Mouse (Mus musculus) heart, postnatal 4 days (tissue): Measurements from ENCODE around the gene Tmem129. TPM values are rescaled to one million over a fixed set of nuclear protein-coding genes. Genes with fewer than 3 reads are reported as not detected.

Source experiments
- DNase-seq: peaks from one replicate; pipeline ENCODE4 v3.0.0; 2021
- total RNA-seq, 2 experiments: library from RNA; stranded (reverse); gene quantifications; 2 replicates each; pipeline ENCODE4 v1.2.3; 2021

The Tmem129 gene
- total RNA-seq: 10 to 100 TPM; 16.0 to 19.2 TPM

DNA sequence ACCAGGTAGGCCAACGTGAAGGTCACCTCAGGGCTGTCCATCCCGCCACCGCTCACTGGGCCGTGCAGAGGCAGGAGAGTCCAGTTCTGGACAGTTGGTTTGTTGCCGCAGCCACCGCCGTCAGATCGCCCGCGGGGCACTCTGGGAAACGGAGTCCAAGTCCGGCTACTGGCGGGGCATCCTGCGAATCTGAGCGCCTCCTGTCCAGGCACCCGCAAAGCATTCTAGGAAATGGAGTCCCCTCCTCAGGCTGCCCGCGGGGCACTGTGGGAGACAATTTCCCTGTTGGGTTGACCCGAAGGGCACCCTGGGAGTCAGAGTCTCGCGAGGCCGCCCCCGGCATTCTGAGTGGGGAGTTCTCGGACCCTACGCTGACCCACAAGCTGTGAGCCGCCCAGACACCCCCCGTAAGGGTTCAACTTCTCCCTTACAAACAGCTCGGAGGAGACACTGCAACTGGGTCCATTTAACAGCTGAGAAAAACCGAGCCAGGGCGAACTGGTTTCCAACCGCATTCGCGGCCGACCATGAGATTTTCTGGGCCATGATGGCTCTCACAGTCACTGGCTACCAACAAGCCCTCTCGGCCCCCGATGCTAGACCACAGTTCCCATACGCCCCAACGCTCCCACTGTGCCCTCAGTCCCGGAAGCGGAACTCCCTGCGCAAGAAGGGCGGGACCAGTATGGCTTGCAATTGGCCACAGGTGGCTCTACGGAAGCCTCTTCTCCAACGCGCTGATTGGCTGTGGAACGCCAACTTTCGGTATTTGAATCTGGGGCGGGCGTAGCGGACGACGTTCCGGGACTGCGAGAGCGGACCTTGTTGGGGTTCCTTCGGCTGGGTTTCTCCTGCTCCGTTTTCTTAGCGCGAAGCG is at the start of gene Tmem129, which contains the start of gene Tacc3:
Gene Tmem129 (minus strand): TSS at position 630 of the 877 bp plus-strand sequence.
Gene Tacc3 (plus strand): TSS at position 342 of the 877 bp plus-strand sequence.
- DNase-seq: peak; percentile 97

DNA sequence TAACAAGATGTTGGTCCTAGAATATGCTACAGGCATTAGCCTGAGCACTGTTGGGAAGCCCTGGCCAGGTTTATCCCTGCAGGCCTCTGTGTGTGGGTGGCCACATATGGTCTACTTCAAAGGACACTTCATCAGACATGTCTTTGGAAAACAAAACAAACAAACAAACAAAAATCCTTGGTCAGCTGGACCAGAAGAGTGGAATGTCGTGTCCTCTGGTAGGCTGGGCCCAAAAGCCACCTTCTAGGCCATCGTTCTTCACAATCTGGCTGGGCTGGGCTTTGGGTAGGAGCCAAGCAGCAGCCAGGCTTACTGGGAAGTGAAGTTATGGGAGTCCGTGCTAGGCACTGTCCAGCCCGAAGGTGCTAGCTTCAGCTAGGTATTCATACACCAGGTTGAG is 48.9 kb upstream of the Tmem129 start:
- no peak for DNase-seq

DNA sequence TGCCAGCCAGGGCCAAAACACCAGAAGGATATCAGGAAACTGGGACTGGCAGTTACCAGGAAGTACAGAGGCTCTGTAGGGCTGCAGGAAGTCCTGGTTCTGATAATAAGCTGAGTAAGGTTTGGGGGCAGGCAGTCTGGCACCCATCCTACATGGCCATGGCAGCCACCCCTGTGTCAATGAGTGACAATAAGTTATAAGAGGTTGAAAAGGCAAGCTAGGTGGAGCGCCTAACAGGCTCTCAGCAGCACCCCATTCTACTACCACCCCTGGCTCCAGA is 48.1 kb upstream of the Tmem129 start:
- DNase-seq: no peak

DNA sequence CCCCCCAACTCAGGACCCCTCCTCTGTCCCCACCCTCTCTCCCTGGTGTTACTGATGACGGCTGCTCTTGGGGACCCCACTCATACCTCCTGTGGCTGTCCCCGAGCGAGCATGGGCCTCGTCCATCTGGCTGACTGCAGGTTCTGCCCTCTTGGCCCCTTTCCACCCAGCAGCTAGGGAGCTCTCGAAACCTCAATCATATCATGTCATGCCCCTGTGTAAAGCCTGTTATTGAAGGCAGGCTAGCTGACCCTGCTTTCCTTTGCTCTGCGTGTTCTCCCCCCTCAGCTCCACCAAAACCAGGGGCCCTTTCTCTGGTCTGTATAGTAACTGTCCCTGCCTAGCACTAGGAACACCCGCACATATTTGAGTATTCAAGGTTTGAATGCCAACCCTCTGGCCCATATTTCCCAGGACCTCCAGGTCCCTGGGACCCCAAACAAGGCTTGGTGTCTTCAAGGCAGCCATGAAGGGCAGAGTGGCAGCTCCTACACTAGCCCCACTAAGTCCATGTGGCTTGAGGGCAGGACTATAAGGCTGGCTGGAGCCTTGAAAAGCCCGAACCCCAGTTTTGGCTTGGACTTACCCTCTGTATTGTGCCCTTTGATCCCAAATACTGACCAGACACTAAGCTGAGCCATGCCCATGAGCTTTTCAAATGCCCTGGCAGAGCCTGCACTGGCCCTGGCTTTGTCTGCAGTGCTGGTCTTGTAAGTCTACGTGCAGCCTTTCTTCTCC is 47.6 kb upstream of the Tmem129 start:
- peak; percentile 40 for DNase-seq

DNA sequence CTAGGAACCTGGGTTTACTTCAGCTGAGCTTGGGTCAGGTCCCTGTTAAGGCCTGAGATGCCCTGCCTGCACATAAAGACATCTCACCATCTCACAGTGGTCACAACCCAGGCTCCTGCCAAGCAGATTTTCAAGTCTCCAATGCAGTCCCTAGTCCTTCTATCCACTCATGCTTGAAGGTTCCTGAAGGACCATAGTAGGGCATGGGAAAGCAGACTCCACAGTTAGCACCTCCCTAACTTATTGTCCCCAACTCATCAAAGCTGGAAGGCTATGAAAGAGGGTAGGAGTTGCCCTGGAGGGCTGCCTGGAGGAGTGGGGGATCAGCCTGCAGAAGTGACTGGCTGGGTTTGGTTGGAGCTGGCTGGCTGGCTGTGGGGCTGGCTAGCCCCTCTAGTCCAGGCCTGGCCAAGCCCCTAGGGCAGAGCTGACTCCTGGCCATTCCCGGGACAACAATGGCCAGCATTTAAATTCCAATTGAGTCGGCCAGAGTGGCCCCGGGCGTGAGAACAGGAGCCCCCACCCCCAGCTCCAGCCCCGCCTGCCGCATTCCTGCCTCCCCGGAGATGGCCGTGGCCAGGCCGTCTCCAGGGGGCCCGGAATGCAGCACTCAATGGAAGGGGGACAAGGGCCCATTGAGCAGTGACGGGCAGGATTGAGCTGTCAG is 46.9 kb upstream of the Tmem129 start:
- no peak for DNase-seq

DNA sequence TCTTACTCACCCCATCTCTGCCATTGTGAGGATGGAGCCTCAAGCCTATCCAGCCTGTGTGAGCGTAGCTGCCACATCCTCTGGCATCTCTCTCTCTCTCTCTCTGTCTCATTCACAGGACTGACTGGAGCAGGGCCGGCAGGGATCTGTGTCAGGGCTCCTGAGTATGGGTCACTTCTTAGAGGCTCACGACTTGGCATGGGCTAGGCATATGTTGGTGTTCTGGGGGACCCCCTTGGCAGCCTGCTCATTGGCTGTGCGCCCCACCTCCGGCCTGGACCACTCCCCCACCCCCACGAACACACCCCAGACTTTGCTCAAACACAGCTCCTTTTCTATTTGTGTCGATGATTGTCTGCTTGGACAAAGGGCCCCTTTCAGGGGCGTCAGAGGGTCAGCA is 45.8 kb upstream of the Tmem129 start:
- no peak for DNase-seq

DNA sequence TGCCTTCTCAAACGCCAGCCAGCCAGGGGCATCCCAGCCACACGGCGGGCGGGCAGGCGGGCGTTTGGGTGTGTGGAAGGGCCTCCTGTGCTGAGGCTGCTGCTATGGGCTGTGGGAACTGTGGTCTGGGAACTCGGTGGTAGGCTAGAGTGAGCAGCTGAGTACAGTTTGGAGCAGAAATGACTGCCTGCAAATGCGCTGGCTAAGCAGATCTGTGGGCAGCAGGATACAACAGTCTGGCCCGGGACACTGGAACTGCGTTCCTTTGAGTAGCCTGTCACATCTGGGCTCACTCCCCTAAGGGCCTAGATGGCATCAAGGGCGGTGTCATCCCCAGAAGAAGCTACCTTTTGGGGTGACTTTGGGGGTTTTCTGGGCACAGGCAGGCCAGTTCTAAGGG is 43.6 kb upstream of the Tmem129 start:
- DNase-seq: no peak

DNA sequence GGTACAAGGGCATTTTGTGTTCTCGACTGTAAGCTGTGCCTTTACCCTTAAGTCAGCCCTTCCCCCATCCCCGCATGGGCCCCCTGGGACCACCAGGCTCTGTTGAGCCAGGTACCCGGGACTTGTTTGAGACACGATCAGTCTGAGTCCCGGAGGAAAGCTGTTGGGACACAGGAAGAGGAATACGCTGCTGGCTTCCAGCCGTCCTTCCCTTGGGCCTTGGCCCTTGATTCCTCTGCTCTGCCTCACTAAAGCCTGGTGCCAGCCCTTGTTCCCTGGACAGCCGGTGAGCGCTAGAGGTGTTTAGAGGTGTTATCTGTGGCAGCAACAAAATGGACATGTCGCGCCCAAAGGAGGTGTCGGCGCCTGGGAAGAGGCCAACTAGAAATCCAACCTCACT is 41.8 kb upstream of the Tmem129 start:
- peak; percentile 34 for DNase-seq

DNA sequence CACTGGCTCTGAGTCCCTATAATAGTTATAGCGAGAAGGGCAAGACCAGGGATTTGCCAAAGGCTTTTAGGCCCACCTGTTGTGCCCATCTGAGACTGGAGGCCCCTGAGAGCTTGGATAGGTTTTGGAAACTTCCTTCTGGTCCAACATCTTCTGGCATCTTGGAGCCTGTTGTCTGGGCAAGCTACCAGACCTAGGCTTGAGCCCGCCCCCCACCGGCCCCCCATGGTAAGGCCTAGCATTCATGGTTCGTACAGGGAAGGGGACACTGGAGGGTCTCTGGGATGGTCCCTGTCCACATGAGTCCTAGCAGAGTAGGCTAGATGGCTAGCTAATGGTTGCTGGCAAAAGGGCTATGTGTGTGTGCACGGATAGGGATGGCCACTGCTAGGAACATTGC is 40.5 kb upstream of the Tmem129 start:
- DNase-seq: no peak

DNA sequence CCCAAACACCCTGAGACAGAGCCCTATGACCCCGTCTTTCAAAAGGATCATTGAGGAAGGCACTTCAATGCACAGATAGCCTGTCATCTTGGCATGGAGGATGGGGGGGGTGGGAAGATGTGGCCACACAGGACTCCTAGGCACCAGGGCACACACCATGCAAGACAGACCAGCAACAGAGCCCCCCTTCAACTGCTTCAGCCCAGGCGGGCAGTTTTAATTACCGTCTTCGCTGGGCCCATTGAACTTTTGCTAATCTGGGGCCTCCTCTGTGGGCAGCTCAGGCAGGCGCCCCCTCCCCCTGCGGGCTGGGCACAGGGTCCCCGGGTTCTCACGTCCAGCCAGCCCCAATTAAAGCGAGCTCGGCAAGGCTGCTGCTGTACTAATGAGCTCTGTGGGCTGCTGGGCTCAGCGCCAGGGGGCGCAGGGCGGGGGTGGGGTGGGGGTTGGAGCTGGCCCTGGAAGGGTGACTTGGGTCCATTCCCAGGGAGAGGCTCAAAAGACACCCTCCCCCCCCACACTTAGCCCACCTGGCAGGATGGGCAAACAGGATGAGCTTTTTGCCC is 39.8 kb upstream of the Tmem129 start:
- DNase-seq: no peak

DNA sequence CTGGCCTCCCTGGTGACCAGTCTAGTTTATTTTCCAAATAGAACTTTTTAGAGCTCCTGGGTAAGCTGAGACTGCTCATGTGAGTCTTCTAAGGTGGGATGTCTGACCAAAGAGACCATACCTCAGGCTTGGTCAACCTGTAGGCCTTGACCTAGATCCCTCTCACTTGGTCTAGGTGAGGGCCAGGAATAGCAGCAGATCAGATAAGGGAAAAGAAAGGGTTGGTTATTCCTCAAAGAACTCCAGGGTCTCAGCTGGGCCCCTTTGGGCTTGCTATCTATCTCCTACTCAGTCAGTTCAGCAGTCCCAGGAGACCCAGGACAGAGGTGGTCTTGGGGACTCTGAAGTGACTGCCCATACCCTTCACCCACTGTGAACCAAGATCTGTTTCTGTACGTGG is 39.3 kb upstream of the Tmem129 start:
- DNase-seq: no peak

DNA sequence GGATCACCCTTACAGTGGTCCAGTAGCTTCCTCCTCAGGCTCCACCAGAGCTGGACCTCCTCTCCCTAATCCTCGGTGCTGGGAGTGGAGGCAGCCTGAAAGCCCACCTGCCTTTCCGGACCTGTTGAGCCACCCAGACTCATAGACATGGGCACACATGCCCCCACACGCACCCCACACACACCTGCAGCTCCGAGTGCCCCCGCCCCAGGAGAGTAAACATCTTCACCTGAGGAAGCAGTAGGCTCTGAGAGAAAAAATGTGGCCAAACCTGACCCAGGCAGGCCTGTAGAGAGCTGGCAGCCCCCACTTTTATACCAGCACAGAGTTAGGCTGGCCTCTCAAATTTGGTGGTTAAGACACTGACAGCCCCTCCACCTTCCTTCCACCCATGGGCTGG is 38.2 kb upstream of the Tmem129 start:
- DNase-seq: no peak

DNA sequence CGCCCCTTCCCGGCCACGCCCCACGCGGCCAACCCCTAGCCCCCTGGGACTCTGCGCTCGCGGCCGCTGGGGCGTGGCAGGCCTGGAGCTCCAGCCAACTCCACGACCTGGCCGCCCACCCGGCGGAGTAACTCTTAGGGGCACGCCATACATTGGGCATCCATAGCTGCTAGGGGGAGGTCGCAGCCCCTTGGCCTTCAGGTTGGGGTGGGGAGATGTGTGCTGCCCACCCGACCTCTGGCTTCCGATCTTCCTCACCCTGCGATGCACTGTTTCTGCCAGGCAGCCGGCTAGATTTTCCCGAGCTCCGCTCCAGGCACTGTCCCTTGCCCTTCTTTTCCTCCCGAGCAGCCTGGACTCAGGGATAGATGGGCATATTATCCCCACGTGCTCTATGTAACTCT is 37.5 kb upstream of the Tmem129 start:
- DNase-seq: no peak

DNA sequence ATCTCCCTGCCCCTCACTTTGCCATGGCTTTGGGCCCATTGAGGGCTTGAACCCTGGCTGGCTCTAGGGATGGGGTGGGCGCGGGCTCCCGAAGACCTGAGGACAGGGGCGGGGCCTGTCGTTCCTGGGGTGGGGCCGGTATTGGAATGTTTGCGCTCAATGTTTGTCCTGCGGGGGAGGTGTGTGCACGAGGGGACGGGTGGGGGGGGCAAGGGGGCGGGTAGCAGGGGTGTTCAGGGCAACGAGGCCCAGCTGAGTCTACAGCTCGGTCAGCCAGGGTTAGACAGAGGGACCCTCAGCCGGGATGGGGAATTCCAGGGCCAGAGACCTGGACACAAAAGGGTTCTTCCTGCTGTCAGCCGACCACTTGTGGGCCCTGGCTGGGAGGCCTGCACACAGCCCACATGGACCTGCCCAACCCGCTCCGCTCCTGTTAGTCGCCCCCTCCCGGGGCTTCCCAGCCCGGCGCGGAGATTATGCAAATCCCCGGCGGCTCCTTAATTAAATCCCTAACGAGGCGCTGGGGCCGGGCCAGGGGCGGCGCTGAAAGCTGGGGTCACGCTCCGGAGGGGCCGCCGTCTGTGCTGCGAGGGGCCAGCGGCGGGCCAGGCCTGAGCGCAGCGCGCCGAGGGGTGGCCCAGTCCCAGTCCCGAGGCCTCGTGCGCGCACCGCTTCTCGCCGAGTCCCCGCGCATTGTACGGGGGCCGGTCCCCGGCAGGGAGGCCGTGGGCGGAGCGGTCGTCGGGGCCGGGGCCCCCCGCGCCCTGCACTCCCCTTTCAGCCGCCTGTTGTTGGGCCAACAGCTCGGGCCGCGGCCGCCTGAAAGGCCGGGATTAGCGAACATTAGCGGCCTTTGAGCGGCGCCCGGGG is 36.9 kb upstream of the Tmem129 start:
- DNase-seq: peak; percentile 52

DNA sequence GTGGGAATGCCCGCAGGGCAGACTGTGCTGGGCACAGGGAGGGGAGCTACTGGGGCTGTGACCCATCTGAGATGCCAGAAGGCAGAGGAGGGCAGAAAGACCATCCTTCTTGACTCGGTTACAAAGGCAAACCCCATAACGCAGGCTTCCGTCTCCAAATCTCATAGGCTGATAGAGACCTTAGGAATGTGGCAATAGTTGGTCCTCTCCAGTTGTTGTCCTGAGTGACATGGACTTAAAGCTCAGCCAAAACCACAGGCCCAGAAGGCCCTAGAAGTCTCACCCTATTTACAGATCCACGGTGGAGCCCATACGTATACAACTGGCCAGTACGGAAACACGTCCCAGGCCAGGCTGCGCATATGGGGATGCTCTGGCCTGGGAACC is 36.2 kb upstream of the Tmem129 start:
- DNase-seq: no peak

DNA sequence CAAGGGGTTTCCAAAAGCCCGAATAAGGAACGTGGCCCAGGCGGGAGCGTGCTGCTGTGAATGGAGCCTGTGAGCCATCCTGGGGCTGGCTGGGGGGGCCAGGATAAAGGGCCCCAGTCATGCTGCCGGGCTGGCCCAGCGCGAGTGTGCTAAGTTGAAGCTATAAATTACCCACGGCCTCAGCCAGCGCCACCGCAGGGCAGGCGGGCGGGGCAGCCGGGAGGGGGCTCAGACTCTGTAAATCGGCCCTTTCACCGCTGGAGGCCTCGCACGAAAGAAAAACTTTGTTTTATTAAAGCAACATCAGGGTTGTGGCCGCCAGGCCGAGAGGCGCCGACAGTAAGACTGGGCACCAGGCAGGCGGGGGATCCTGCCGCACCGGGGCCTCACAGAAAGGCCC is 34.2 kb upstream of the Tmem129 start:
- DNase-seq: peak; percentile 60

DNA sequence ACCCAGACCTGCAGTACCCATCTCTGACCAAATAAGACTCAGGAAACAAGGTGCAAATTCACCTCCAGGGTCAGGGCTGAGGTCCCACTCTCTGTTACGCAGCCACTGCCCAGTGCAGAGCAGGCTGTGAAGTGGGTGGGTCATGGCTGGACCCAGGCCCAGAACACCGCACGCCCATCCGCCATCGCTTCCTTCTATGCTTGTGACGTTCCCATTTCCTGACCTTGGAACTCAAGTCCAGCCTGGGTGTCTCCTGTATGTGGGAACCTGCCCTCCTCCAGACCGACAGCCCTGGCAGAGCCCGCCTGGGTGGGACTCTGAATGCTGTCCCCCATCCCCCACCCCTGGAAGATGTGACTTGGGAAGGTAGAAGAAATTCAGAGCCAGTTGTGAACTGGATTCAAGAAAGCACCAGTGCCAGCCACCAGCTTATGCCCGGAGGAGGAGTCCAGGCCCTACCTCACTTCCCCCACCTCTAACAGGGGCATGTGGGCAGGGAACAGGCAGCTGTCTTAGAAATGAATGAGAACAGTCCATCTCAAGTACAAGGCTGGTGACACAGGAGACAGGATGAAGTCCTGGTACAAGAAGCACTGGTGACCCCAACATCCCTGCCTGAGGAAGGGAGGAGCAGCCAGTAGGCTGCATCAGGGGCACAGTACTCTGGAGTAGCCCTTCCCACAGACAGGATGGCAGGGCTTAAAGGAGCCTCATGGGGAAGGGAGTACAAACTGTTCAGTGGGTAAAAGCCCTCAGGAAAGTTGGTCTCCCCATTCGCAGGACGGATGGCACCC is 31.8 kb upstream of the Tmem129 start:
- DNase-seq: peak; percentile 58

DNA sequence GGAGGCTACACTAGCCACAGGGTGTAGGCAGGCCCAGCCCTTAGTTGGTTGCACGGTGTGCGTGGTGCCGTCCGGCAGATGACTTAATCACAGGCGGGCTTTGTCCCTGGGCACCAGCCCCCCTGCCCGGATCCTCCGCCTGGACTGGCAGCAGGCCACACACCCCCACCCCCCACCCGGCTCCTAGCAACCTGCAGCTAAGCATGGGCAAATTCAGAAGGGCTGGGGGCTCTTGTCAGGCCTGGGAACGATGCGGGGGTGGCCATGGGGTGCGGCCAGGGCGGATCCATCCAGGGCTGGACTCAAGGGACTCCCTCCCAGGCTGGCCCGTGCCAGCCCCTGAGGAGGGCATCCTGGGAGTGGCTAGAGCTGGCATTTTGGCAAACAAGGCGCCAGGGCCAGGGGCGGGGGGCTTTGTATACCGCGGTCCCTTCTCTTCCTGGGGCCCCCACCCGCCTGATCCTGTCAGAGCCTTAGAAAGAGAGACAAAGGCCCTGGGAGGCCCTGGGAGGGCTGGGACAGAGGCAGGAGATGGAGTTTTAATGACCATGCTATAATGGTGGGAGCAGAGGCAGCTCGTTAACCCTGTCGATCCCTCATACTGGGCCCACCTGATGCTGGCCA is 31.1 kb upstream of the Tmem129 start:
- peak; percentile 42 for DNase-seq

DNA sequence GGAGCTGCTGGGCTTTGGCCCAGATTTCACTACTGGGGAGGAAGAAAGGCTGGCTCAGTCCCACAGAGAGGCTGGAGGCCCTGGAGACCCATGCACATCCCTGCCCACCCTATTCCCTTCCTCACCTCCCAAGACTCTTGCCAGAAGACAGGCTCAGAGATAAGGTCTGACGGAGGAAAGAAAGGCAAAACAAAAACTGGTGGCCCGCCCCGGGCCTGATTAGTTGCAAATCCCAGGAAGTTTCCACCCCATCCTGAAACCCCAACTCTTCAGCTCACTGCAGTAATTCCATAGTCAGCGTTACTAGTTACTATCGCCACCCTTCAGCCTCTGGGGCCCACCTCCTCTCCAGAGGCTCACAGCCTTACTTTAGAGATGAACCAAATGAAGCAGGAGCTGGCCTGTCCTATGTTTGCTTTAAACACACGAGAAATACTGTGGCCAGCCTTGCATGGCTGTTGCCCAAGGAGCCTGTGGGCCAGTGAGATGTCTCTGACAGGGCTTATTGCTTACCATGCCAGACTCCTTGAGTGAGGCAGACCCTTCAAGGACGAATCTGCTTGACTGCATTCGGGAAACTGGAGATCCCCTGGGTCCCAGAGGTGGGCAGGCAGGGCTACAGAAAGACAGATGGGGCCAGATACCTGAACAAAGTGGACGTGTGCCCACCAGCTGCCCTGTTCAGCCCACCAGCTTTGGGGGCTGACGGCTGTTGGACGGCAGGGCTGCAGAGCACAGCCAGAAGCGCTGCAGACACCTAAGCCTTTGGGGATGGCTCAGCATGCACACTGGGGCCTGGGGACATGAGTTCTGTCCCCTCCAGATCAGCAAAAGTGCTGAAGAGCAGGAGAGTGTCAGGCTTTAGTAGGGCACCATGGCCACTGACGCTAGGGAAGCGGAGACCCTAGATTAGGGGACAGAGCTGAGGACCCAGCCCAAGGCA is 30.3 kb upstream of the Tmem129 start:
- no peak for DNase-seq

DNA sequence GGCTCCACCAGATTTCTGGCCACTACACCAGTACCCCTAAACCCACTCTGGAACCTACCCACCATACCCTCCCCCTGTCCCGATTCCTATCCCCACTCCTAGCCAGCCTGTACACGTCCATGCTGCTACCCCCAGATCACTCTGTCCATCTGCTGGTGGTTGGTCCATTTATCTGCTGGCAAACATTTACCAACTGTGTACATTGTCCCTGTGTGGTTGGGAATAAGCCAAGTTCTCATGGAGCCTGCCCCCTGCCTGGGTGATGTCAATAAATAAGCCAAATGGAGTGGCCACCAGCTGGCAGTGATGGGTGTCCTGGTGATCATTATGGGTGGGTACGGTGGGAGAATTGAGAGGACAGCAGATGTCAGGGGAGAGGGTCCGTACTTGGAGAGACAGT is 28.9 kb upstream of the Tmem129 start:
- DNase-seq: no peak
